Mouse (Mus musculus) hindbrain, embryonic 11.5 days (tissue): ENCODE results near the gene Anks3. TPM values are rescaled to one million over a fixed set of nuclear protein-coding genes. Genes with fewer than 3 reads are reported as not detected.

Experiments used
- ATAC-seq: fragments of 200-750 bp; cut with Nextera tagmentation; 2 replicates; pipeline ENCODE4 v1.8.0; 2017; ENCODE audit warnings: mild to moderate bottlenecking, moderate TSS enrichment, moderate library complexity; ENCODE audit not compliant: low FRiP score
- DNase-seq: peaks from one replicate; pipeline ENCODE4 v3.0.0-alpha.2; 2015; ENCODE audit warnings: low spot score
- H3K27ac ChIP-seq: fragments of 300-500 bp; sonication (generic); 2 replicates; pipeline ENCODE4 v1.5.1; 2014; ENCODE audit warnings: mild to moderate bottlenecking, low read depth, low read length
- H3K27me3 ChIP-seq: fragments of 300-500 bp; sonication (generic); 2 replicates; pipeline ENCODE4 v1.6.1; 2014; ENCODE audit warnings: mild to moderate bottlenecking, low read length, moderate library complexity, mixed read lengths; ENCODE audit not compliant: control insufficient read depth, insufficient read depth
- H3K36me3 ChIP-seq: fragments of 300-500 bp; sonication (generic); 2 replicates; pipeline ENCODE4 v1.6.1; 2014; ENCODE audit warnings: mild to moderate bottlenecking, low read length, moderate library complexity, mixed read lengths; ENCODE audit not compliant: control insufficient read depth, insufficient read depth
- H3K4me1 ChIP-seq: fragments of 300-500 bp; sonication (generic); replicated peaks from 2 replicates; pipeline ENCODE4 v1.6.1; 2014; ENCODE audit warnings: low read length, mixed read lengths; ENCODE audit not compliant: control insufficient read depth, insufficient read depth
- H3K4me2 ChIP-seq: fragments of 300-500 bp; sonication (generic); replicated peaks from 2 replicates; pipeline ENCODE4 v1.6.1; 2014; ENCODE audit warnings: mild to moderate bottlenecking, low read depth, low read length
- H3K4me3 ChIP-seq: fragments of 300-500 bp; sonication (generic); 2 replicates; pipeline ENCODE4 v1.5.1; 2014; ENCODE audit warnings: low read depth, low read length
- H3K9ac ChIP-seq: fragments of 300-500 bp; sonication (generic); 2 replicates; pipeline ENCODE4 v1.6.1; 2014; ENCODE audit warnings: low read depth, low read length
- H3K9me3 ChIP-seq: fragments of 300-500 bp; sonication (generic); 2 replicates; pipeline ENCODE4 v1.6.1; 2016; ENCODE audit warnings: low read length; ENCODE audit not compliant: control insufficient read depth
- WGBS: fragments of 180-500 bp; shearing (Covaris S2); extraction: QIAGEN DNeasy Blood & Tissue Kit; methylation state at CpG from one replicate; pipeline ENCODE4 v1.1.7; 2014; 5-methylcytosine and 5-hydroxymethylcytosine counted together
- polyA plus RNA-seq: library from polyadenylated mRNA; unstranded; fragments of >200 nt; fragmentation: Nextera tagmentation; extraction: Ambion mirVana; gene quantifications from 2 replicates; pipeline ENCODE4 v1.2.1, GENCODE M21; 2014

Gene Anks3
- polyA plus RNA-seq, 1 experiment from 2014 or later: 46.6 TPM

DNA sequence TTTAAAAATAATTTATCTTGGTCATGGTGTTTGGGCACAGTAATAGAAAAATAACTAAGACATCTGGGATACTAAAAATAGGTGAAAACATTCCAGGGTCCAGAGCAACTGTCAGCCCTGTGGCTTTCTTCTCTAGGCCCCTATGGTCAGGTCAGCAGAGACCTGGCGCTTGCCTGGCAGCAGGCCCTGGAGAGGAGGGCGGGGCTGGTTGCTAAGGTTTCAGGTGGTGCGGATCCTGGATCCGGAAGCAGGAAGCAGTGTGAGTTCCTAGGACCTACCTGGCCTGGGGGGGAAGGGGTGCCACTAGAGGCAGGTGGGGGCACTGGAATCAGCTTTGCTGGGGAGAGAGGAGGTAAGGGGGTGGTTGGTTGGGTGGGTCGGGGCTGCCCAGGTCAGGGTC, 43.1 kb upstream of the Anks3 start, which contains the start of gene Smim22:
Gene Smim22 (plus strand): TSS at position 222 of the 400 bp plus-strand sequence.
- no peaks in the 10 kb centered on the region for H3K9me3 ChIP-seq
- no peak within 1 kb of the TSS for H3K27ac ChIP-seq
- DNase-seq (no peak), ATAC-seq (no peak)
- H3K4me2 ChIP-seq: no peak within 1 kb of the TSS
- H3K36me3 ChIP-seq: no peaks in the 10 kb centered on the region
- H3K9ac ChIP-seq: no peak within 1 kb of the TSS
- H3K4me3 ChIP-seq: no peak within 1 kb of the TSS
- no peaks in the 10 kb centered on the region for H3K27me3 ChIP-seq
- 40% methylated on average over 5 of the region's 5 CpGs for WGBS
- no peaks in the 10 kb centered on the region; the same call in 1 of the 2 replicates for H3K4me1 ChIP-seq

- ATAC-seq: no peak
- Histone ChIP-seq H3K27me3 (no peaks in the 10 kb centered on the region), H3K4me3 (no peak overlapping the region), H3K4me1 (no peaks in the 10 kb centered on the region), H3K9ac (no peak overlapping the region), H3K9me3 (no peaks in the 10 kb centered on the region), H3K27ac (no peak overlapping the region), H3K4me2 (no peak overlapping the region), H3K36me3 (no peaks in the 10 kb centered on the region)
- no peak for DNase-seq
- WGBS: 70% methylated on average over 3 of the region's 3 CpGs
Measured at GRCm38 (mm10) chr16:5000611-5001010, 36.6 kb upstream of the Anks3 start.

- Histone ChIP-seq H3K4me1 (no peaks in the 10 kb centered on the region), H3K9me3 (no peaks in the 10 kb centered on the region), H3K36me3 (no peaks in the 10 kb centered on the region), H3K27ac (no peak overlapping the region), H3K4me3 (no peak overlapping the region), H3K9ac (no peak overlapping the region), H3K27me3 (no peaks in the 10 kb centered on the region), H3K4me2 (no peak overlapping the region)
- 84% methylated on average over 1 of the region's 1 CpGs for WGBS
- ATAC-seq: no peak
- DNase-seq: no peak
Measured at GRCm38 (mm10) chr16:4998984-4999383, 35.0 kb upstream of the Anks3 start.

DNA sequence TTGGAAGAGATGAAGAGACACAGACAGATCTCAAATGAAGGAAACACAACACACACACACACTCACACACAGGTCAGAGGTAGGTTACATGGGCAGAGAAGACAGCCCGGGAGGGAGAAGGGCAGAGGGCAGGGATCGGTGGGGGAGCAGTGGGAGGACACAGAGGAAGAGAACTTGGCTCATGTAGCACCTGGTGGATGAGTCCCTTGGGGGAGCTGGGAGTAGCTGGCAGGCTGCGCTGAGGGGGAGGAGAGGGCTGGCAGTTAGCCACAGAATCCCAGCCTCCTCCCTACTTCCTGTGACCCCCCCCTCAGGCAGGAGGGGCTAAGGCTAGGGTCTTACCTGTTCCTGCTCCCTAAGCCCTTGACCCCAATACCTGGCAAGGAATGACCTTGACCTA, 33.5 kb upstream of the Anks3 start, which contains the start of gene Sept12:
Gene Sept12 (minus strand): TSS at position 300 of the 400 bp plus-strand sequence.
- H3K9me3 ChIP-seq: no peaks in the 10 kb centered on the region
- DNase-seq (no peak), ATAC-seq (no peak)
- H3K4me2 ChIP-seq: no peak within 1 kb of the TSS
- no peaks in the 10 kb centered on the region for H3K36me3 ChIP-seq
- no peak within 1 kb of the TSS for H3K27ac ChIP-seq
- WGBS: 51% methylated on average over 3 of the region's 3 CpGs
- no peak within 1 kb of the TSS for H3K9ac ChIP-seq
- no peak within 1 kb of the TSS for H3K4me3 ChIP-seq
- H3K27me3 ChIP-seq: no peaks in the 10 kb centered on the region
- no peaks in the 10 kb centered on the region for H3K4me1 ChIP-seq

DNA sequence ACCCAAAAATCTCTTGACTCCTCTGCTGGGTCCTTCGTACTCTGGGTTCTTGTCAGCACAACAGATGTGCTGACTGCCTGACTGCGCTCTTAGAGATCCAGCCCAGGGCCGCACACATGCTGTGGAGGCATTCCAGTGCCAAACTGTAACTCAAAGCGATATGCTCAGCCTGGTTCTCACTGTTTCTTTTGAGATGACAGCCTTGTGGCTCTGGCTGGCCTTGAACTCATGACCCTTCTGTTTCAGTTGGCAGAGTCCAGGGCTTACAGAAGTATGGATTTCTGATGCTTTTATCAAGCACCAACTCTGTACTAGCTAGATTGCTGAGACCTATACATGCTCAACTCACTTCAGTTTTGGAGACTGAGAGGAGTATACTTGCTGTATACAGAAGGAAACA, 29.3 kb upstream of the Anks3 start:
- no peaks in the 10 kb centered on the region for H3K27me3 ChIP-seq
- no peaks in the 10 kb centered on the region for H3K4me1 ChIP-seq
- whole genome bisulfite sequencing: 80% methylated on average over 4 of the region's 4 CpGs
- no peak overlapping the region for H3K4me3 ChIP-seq
- H3K4me2 ChIP-seq: no peak overlapping the region
- H3K27ac ChIP-seq: no peak overlapping the region
- ATAC-seq: no peak
- no peak overlapping the region for H3K9ac ChIP-seq
- DNase-seq: no peak
- no peaks in the 10 kb centered on the region for H3K9me3 ChIP-seq
- H3K36me3 ChIP-seq: no peaks in the 10 kb centered on the region

GRCm38 (mm10) chr16:4984717-4985116, 20.7 kb upstream of the Anks3 start:
- ATAC-seq (no peak), DNase-seq (no peak)
- Histone ChIP-seq H3K4me2 (no peak overlapping the region), H3K4me3 (no peak overlapping the region), H3K9ac (no peak overlapping the region), H3K36me3 (no peaks in the 10 kb centered on the region), H3K4me1 (no peaks in the 10 kb centered on the region), H3K27ac (no peak overlapping the region), H3K27me3 (no peaks in the 10 kb centered on the region), H3K9me3 (no peaks in the 10 kb centered on the region)
- 95% methylated on average over 12 of the region's 12 CpGs for WGBS

DNA sequence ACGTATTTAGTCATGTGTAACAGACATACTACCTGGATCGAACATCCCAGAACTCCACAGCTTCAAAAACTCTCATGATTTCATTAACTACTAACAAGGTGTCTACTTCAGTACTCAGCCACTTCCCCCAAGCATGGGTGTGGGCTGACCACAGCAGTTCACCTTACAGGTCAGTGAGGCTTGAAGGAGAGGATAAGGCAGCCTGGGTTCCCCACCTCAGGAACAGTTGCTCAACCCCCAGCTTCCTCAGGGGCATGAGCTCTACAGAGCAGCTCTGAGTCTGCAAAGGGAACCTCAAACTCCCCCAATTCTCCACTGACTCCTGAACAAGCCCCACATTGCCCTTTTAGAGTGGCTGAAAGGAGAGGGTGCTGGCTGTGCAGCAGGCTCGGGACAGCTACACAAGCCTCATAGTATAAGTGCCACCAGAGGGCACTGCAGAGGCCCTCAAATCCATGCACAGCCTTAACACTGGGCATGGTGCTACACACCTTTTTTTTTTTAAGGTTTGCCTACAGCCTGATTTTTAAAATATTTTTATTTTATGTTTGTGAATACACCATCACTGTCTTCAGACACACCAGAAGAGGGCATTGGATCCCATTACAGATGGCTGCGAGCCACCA, 15.9 kb upstream of the Anks3 start:
- no peaks in the 10 kb centered on the region for H3K36me3 ChIP-seq
- ATAC-seq (no peak), DNase-seq (peak; percentile 49)
- H3K9ac ChIP-seq: no peak overlapping the region
- 75% methylated on average over 4 of the region's 4 CpGs for WGBS
- no peaks in the 10 kb centered on the region for H3K4me1 ChIP-seq
- H3K27ac ChIP-seq: no peak overlapping the region
- no peaks in the 10 kb centered on the region for H3K27me3 ChIP-seq
- no peak overlapping the region for H3K4me2 ChIP-seq
- H3K4me3 ChIP-seq: no peak overlapping the region
- no peaks in the 10 kb centered on the region for H3K9me3 ChIP-seq

- H3K4me2 ChIP-seq: no peak overlapping the region
- no peak overlapping the region for H3K9ac ChIP-seq
- no peaks in the 10 kb centered on the region for H3K4me1 ChIP-seq
- H3K9me3 ChIP-seq: no peaks in the 10 kb centered on the region
- H3K27ac ChIP-seq: no peak overlapping the region
- no peak for DNase-seq
- WGBS: 72% methylated on average over 5 of the region's 5 CpGs
- no peaks in the 10 kb centered on the region for H3K27me3 ChIP-seq
- no peak for ATAC-seq
- H3K4me3 ChIP-seq: no peak overlapping the region
- no peaks in the 10 kb centered on the region for H3K36me3 ChIP-seq
Measured at GRCm38 (mm10) chr16:4978275-4979051, 14.5 kb upstream of the Anks3 start.

GRCm38 (mm10) chr16:4976180-4976579, 12.2 kb upstream of the Anks3 start:
- Histone ChIP-seq H3K27ac (no peak overlapping the region), H3K4me2 (no peak overlapping the region), H3K4me3 (no peak overlapping the region), H3K9ac (no peak overlapping the region), H3K27me3 (no peaks in the 10 kb centered on the region), H3K9me3 (no peaks in the 10 kb centered on the region), H3K36me3 (no peaks in the 10 kb centered on the region), H3K4me1 (no peaks in the 10 kb centered on the region)
- ATAC-seq (no peak), DNase-seq (no peak)
- WGBS: 78% methylated on average over 2 of the region's 2 CpGs
